Mouse (Mus musculus) spleen, adult 18-20 months (tissue): Measurements from ENCODE around the gene Acbd4.

ENCODE experiments used
- DNase-seq, 2 experiments: peaks; one replicate each; pipeline ENCODE4 v3.0.0; 2022; ENCODE audit warnings: mixed read lengths in 2 of 2

Gene Acbd4

DNA sequence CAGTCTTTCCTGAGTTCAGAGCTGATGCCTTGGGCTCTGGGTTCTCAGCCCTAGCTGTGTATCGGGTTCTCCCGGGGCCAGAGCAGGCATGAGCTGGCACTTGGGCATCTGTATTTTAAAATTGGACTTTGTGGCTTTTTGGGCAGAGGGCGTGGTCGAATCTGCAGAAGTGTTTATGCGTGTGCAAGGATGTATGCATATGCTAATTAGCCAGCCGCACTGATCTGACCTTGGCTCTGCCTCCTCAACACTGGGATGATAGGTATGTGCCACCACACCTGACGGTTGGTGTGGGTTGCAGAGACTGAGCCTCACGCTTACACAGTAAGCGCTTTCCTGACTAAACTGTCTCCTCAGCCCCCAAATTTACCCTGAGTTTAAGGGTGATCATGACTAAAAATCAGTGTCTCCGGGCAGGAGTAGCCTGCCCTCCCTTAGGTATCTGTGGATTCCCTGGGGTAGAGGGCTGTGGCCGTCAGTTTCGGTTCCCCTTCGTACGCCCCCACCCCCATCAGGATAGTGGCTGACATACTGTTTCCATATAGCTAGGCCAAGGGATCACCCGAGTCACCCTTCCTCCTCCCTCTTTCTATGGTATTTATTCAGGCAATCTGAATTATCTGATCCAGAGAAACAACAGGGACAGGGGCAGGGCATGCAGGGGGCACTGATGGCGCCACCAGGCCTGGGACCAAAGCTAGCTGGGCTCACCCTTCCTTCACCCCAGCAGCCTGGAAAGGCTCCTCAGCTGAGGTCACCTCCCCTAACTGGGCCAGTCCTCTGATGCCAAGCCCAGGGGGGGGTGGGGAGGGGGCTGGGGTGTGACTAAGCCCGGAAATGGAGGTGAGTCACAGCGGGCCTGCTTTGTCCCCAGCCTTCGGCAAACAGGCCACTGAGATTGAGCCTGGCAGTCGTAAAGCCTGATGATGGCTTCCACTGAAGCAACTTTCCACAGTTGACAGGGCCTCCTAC is 7.3 kb upstream of the Acbd4 start:
- DNase-seq = peak; percentile 35 to 38

DNA sequence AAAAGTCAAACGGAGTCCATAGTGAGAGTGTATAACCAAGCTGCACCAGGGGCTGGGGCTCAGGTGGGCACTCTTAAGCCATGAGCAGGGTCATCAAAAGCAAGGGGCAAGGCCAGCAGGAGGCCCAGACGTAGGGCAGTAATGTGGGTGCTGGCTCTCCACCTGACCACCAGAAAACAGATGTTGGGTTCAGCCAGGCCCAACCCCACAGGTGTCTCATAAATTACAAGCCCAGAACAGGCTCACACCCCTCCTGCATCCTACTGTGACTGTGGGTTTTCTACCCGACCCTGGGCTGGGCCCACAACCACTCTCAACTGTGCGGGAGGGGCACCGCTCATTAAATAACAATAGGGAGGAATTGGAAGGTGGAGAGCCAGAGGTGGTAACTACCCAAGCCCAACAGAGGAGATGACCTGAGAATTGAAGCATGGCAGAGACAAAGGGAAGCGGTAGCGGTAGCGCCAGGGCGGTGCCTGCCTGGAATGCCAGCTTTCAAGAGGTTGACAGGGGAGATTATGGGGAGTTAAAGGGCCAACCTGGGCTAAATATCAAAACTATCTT is 6.3 kb upstream of the Acbd4 start:
- no peak for DNase-seq

DNA sequence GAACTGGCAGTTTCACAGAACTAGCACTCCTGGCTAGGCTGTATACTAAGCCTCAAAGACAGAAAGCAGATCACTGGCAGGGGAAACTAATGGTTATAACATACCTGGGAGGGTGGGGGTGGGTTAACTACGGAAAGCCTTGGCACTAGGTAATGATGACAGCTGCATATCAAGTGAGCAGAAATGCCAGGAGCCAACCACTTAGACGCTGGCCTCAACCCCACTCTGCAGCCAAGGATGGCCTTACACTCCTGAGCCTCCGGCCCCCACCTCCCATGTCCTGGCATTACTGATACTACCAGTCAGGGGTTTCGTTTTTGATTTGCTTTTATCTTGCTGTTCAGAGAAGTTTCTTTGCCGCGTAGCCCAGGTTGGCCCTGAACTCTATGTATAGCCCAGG is 5.7 kb upstream of the Acbd4 start:
- DNase-seq = no peak

DNA sequence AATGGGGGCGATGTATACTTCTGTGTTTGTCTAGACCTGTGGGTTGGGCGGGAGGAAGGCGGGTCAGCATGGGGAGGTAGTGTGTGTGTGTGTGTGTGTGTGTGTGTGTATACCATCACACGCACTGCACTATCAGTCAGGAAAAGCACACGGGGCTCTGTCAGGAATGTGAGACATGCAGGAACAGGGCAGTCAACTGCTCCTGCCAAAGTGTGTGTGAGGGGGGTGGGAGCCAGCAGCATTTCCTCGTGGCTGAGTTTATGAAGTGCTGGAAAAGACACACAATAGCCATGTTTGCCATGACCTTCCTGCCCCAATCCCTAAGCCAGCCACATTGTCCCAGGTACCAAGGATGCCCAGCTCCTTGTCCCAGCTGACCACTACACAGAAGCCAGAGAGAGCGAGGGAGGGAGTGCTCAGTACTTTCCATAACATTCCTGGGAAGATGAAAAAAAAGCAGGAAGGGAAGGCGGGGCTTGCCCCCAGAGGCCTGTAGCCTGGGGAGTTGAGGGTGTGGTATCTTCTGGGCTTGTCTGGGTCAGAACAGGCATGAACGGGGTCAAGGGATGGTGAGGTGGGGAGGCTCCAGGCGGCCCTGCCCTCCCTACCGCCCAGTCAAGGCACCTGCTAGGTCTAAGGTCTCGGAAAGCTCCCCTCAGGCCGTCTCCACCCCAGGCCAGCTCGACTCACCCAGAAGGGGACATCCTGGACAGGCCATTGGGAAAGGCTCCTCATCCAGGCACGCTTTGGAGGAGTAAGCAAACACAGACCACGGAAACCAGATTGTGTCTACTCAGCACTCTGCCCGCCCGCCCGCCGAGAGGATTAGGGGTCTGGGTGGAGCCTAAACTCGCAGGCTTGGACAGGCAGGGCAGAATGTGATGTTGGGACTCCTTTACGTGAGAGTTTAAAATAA is 4.2 kb upstream of the Acbd4 start:
- DNase-seq = no peak

DNA sequence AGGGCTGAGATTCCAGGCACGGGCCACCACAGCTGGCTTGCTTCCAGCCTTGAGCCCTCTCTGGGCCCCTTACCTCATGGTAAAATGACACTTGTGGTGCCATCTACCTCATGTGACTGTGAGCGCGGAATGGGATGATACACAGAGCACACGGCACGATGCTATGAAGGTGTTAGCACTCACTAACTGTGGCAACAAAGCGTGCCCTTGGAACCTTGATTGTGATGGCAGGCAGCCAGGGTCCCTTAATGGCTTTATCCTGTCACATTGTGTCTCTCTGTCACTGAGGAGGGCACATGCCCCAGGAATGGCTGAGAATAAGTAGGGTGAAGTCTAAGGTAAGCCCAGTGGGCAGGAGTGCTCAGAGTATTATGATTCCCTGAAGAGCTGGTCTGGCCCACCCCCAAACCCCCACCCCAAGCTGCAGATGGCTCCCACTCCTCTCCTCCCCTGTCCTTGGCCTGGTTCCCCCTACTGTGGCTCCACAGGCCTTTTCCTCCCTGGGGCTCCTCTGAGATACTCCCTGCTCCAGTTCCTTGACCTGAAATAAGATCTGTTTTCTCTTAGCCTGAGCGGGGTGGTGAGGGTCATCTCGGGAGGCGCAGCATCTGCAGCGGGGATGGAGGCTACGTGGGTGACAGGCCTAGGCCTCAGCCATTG is 2.8 kb upstream of the Acbd4 start:
- no peak for DNase-seq

DNA sequence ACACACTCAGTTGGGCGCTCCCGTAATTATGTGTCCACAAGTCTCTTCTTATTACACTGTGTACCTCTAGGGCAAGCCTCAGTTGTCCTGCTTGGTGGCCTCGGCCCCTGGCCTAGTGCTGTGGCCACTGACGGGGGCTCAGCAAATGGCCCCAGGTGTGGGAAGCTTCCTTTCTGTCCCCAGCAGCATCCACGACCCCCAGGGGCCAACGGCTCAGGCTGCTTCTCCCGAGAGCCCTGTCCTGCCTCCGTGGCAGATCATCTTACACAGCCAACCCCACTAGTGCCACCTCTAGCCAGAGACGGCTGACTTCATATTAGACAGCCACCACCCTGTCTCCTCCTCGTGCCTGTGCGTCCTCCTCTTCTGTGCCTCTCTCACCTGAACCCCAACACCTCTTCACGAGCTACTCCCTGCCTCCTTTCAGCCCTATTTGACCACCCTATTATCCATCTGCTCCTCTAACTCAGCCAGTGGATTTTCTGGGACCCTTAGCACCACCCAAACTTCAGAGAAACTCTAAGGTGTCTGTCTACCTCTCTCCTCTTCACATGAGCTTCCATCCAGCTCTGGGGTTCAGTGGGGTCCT is 2.0 kb upstream of the Acbd4 start:
- no peak for DNase-seq

DNA sequence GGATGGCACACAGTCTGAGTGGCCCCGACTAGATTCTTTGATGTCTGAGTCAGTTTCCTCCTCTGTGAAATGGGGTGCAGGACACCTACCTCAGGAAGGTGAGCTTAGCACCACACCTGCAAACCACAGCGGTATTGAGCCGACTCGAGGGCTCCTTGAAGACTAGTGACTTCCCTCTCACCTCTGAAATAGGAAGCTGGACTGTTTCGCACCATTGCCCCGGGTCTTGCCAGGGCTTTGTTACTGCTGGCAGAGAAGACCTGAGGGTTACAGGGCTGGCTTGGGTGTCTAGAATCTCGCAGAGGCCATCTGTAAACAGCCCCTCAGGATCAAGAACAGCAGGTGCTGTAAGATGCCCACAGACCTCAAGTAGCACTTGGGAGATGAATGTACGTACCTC is 1.1 kb upstream of the Acbd4 start:
- DNase-seq = no peak

DNA sequence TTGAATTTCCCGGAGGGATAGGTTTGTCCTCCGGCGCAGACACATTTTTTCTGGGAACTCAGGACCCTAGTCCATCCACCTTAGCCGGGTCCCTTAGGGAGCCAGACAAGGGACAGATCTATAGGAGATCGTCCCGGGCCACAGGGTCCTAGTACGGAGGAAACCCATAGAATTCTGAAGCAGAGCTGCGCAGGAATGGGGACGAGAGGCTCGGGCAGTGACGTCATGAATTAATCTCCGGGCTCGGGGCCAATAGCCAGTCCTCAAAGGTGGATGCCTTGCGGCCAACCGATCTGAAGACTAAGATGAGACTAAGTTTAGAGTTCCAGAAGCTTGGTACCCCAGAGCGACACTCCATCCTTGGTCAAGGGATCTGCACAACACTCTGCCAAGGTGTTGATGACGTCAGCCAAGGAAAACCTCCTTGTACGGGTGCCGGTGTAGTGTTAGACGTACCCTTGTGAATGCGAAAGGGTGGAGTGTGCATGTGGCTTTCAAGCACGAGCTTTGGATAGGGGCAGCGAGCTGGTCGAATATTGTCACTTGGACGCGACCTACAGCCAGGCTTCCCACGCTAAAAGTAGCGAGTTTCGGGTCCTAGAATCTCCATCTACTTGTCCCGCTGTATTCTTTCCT is 502 bp downstream of the Acbd4 start:
- peak; percentile 25 to 50 for DNase-seq

DNA sequence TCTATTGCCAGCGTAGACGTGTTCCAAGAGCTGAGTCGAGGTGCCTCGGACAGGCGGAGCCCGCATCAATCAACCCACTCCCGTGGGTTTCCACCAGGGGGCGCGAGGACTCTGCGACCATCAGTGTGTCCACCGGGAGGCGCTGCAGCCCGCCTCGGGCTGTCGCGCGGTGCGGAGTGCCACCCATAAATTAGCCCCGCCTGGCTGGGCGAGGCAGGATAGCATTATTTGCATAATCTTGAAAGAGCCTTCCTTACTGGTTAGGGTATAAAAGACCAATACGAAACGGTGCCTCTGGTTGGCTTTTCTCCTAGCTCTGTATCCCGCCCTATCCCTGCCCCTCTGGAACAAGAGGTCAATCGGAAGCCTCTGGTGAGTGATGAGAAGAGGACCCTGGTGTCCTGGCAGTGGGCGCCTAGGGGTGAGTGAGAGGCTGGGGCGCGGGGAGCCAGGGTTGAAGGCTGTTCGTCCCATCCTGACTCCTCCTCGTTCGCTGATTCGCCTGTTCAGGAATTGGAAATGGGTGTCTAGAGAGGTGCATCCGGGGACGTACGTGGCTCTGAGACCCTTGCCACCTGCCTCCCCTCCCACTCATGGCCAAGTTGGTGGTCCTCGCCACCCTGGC is 1.4 kb downstream of the Acbd4 start:
- peak; percentile 94 to 98 for DNase-seq

DNA sequence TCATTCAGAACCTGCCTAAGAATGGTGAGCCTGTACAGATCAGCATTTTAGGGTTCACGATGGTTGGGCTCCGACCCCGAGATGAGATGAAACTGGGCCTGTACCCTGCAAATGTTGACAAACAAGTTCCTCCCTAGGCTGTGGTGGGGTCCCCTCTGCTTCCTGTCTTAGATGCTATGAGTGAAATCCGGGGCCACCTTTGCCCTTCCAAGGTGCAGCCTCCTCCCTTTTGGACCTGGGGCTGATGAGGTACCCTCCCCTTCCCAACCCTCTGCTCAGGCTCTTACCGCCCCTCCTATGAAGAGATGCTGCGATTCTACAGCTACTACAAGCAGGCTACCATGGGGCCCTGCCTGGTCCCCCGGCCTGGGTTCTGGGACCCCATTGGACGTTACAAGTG is 2.1 kb downstream of the Acbd4 start:
- DNase-seq = no peak

DNA sequence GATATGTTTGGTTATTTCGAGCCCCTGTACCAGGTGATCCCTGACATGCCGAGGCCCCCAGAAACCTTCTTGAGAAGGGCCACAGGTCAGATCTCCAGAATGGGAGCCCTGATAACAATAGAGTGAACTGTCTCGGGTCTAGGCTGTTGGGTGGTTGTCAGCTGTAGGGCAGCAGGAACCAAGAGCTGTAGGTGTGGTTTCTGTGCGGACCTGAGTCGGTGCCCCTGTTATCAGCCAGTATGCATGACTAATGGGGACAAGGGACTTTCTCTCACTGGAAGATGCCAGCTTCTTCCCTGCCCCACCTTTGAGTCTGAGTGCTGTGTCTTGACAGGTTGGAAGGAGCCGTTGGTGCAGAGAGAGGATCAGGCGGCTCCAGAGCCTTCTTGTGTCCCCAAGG is 3.0 kb downstream of the Acbd4 start:
- DNase-seq = no peak

DNA sequence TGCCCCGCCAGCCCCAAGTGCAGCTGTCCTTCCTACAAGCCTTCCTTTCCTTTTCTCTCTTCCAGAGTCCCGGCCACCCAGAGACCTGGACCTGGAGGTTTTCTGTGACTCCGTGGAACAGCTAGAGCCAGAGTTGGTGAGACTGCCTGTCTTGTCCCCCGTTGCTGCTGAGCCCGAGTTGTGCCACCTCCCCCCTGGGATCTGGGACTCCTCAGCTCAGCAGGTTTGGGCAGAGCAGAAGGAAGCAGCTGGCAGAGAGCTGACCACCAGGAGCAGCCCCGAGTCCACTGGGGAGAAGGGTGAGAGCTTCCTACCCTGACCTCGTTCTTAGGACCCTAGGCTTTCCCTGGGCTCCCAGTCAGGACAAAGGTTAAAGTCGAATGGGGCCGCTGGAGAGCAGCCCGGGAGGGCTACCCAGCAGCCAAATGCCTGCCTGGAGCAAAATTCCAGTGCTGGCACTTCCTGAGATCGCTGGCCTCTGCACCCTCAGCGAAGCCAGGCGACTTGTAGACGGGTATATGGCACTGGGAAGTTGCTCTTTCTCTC is 3.8 kb downstream of the Acbd4 start:
- DNase-seq = no peak

DNA sequence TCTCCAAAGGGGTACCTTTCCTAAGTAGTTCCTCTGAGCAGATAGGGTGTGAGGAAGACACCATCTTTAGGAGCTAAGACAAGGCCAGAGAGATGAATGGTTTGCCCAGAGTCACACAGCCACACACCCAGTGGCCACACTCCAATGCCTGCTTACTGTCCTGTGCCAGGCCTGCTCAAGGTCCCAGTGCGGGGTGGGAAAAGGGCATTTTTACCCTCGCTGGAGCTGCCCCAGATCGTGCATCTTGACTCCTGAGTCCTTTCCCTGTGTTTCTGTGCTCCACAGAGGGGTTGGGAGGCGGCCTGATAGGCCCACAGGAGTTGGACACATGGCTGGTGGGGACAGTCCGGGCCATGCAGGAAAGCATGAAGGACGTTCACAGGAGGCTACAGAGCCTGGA is 4.3 kb downstream of the Acbd4 start:
- DNase-seq = no peak

DNA sequence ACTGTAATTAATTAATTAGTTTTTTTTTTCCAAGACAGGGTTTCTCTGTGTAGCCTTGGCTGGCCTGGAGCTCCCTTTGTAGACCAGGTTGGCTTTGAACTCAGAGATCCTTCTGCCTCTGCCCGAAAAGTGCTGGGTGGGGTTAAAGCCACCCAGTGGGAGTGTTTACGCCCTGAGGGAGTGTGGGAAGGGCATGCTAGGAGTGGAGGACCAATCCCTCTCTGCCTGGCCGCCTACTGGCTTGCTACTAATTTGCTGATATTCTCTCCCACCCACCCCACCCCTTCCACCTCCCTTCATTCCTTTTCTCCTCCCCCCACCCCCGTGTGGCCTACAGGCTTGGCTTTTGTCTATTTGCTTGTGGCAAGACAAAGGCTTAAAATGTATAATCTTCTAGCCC is 4.9 kb downstream of the Acbd4 start:
- DNase-seq = no peak

DNA sequence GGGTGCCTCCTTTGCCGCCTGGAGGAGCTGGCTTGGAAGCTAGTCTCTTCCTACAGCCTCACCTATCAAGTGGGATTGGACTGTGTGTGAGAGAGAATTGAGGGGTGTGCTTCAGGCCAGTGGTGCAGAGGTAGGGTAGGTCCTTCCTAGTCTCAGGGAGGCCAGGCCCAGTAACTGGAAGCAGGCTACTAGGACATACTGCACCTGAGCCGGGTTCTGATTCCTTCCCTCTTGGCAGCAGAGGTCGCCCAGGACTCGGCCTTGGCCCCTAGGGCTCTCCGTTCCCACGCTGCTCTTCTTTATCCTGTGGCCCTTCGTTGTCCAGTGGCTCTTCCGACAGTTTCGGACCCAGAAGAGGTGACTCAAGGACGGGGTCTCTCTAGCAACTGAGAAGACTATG is 9.8 kb downstream of the Acbd4 start:
- DNase-seq = no peak

DNA sequence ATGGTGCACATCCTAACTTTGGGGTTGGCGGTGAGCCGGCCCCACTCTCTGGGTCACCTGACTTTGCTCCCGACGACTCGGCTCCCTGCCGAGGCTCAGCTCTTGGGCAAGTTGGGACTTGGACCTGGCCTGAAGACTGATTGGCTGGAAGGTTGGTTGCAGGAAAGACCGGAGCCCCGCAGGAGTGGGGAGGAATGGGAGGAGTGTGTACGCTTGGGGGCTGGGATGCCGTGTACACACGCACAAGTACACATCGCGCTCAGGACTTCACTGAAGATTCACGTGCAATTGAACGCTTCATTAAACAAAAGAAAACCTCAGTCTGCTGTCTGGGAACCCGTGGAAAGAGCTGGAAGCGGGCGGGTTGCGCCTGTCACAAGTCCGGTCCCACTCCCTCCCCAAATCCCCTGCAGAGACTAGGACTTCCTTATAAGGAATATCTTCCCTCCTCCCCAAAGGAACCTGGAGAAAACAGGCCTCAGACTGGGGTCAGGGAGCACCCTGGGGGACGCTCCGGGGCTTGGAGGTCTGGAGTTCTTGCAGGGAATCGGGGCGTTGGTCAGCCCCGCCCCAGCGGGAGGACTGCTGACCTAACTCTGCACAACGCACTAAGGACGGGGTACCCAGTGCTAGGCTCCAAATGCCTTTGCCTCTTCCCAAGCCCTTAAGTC is 10.5 kb downstream of the Acbd4 start:
- no peak for DNase-seq

DNA sequence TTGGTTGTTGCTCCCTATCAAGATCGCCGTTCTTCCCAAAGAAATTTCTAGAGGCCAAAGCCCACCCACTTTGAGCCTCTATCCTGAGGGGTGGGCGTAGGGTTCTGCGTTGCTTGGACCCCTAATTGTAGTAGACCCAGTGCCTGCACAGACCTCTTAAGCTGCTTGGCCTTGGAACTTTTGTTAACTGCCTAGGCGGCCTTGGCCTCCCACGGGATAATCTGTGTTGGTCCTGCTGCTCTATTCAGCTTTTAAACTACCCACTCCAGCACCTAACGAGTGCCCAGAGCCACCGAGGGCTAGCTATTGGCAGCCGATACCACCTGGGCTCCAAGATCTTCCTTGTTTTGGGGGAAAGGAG is 11.1 kb downstream of the Acbd4 start:
- DNase-seq = no peak

DNA sequence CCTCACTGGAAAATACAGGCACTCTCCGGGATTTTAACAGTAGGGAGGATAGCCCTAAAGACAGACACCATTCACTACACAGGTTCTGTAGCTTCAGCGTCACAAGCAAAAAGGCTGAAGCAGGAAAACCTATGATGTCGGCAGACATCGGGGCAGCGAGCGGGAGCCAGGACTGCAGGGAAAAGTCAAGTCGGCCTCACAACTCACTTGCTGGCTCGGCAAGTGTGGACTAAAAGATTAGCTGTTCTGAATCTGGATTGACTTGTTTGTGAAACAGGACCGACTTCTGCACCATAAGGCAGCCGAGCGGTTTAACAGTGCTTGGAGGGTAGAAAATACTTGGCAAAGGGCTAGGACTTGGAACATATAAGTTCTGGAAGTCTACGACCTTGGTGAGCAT is 11.5 kb downstream of the Acbd4 start:
- no peak for DNase-seq

DNA sequence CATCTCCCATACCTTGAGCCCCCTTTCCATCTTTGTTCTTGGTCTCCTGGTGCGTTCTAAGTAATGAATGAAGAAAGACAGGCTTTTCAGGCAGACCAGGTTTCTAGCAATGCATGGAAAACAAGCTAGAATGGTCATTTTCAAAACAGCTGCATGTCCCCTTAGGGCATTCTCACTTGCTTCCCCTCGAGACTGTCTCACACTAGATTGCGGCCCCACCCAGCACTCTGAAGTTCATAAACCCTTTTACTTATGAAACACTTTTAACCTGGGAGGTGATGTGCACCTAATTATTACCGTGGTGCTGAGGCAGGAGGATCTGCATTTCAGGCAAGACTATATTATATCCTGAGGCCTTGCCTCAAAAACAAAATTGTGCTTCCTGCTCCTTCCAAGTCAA is 12.3 kb downstream of the Acbd4 start:
- DNase-seq = no peak

DNA sequence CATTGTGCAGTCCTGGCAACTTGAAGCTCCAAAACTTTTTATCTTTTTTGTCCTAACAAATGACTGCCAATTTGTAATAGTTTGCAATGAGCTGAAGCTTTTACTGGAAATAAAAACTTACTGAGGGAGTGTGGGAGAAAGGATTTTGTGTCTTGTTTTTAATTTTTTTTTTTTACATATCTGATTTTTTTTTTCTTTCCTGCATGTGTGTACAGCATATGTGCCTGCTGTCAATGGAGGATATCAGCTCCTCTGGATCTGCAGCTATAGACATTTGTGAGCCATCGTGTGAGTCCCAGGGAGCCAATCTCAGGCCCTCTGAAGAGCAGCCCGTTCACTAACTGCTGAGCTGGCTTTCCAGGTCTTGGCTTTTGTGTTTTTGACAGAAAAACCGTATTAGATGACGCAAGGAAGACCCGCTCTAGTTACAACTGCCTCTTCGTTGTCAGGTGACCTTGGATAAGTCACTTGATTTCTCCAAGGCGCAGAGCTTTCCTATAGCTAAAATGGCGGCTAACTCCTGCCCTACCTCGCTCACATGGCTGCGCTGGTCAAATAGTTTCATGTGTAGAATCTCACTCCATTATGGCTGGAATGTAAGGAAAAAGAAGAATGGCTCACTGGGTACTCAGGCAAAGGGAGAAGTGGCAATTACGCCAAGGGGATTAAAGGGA is 12.9 kb downstream of the Acbd4 start:
- DNase-seq = no peak
